Mouse (Mus musculus) stomach, postnatal 0 days (tissue): ENCODE data around the gene E2f6.

ENCODE experiments used
- CTCF ChIP-seq: IDR thresholded peaks from 2 replicates; pipeline ENCODE4 v1.5.1; 2016; ENCODE audit warnings: antibody characterized with exemption, low read depth, mild to moderate bottlenecking, moderate library complexity
- EP300 ChIP-seq: optimal IDR thresholded peaks from 2 replicates; pipeline ENCODE3; 2016; ENCODE audit warnings: antibody characterized with exemption

DNA sequence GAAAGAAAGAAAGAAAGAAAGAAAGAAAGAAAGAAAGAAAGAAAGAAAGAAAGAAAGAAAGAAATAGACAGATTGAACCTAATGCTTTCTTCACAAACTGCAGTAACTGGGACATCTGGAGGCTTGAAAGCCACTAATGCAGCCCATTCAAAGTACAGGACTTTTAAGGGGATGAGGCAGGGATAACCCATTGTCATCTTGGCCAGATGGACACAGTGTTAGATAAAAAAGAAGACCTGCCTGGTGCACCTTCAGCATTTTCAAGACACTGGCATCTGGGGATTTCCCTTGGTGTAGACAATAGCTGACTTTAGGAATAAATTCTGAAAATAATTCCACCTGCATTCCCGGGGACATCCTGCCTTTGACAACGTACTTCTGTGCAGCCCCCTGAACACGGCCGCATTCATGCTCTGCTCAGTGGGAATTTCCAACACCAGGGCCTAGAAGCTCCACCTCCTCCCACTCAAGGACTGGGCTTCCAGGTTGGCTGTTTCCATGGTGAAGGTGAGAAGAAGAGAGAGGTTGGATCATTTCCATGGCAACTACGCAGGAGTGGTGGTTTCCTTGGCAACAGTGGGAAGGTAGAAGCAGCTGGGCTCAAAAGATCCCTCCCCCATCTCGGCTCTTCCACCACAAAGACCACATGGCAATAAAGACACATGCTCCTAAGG lies 45.0 kb downstream of the E2f6 start:
- TF ChIP-seq CTCF (no peak), EP300 (no peak)
